Mouse (Mus musculus) hematopoietic stem cell, adult 5-6 weeks (primary cell): ENCODE measurements at regions not wholly inside any gene's neighbourhood (a gene's known extent, or its start where the extent isn't known, plus 50 kb on each side); places are given as distances from the start of the nearest gene placed in this dataset.
"Not testable (repeated sequence)": the region's sequence is repeated elsewhere in the genome, so short reads cannot be mapped to it uniquely, and the experiment has no call there.

Experiments used
- ATAC-seq, 2 experiments: fragments of 125-278 bp in 1 of 2; replicated peaks in 1 of 2; 2 replicates each; pipeline ENCODE4 v1.8.0; 2016 to 2017; ENCODE audit warnings: inconsistent platforms in 2 of 2, mild to moderate bottlenecking in 2 of 2, moderate number of reproducible peaks in 2 of 2, low read depth in 1 of 2, moderate TSS enrichment in 1 of 2; ENCODE audit not compliant: low FRiP score in 2 of 2, poor library complexity in 2 of 2, severe bottlenecking in 2 of 2, insufficient read depth in 1 of 2, low TSS enrichment in 1 of 2

GRCm38 (mm10) chr6:18566934-18567333 lies 52.3 kb upstream of the Cttnbp2 start:
- not testable (repeated sequence) for ATAC-seq

- no peak for ATAC-seq
Measured at GRCm38 (mm10) chr6:18569221-18569620, 54.6 kb upstream of the Cttnbp2 start.

GRCm38 (mm10) chr6:18578501-18578900 lies 63.9 kb upstream of the Cttnbp2 start:
- no peak for ATAC-seq

GRCm38 (mm10) chr6:18589436-18589835 lies 74.8 kb upstream of the Cttnbp2 start:
- no peak for ATAC-seq

GRCm38 (mm10) chr6:18596680-18597079 lies 82.0 kb upstream of the Cttnbp2 start:
- no peak for ATAC-seq

- ATAC-seq = no peak
Measured at GRCm38 (mm10) chr6:18599626-18600025, 85.0 kb upstream of the Cttnbp2 start.

GRCm38 (mm10) chr6:18601926-18602325 lies 87.3 kb upstream of the Cttnbp2 start:
- no peak for ATAC-seq

GRCm38 (mm10) chr6:18621372-18622262 lies 107.0 kb upstream of the Cttnbp2 start:
- no peak for ATAC-seq

- no peak for ATAC-seq
Measured at GRCm38 (mm10) chr6:18628591-18628990, 113.9 kb upstream of the Cttnbp2 start.

GRCm38 (mm10) chr6:18633540-18634200 lies 119.0 kb upstream of the Cttnbp2 start:
- no peak for ATAC-seq

- no peak for ATAC-seq
Measured at GRCm38 (mm10) chr6:18639712-18640383, 125.2 kb upstream of the Cttnbp2 start.

GRCm38 (mm10) chr6:18648898-18649591 lies 134.4 kb upstream of the Cttnbp2 start:
- ATAC-seq = no peak

GRCm38 (mm10) chr6:18651319-18651718 lies 136.7 kb upstream of the Cttnbp2 start:
- no peak for ATAC-seq

GRCm38 (mm10) chr6:18652006-18652601 lies 137.5 kb upstream of the Cttnbp2 start:
- no peak for ATAC-seq

GRCm38 (mm10) chr6:18654275-18654674 lies 139.6 kb upstream of the Cttnbp2 start:
- ATAC-seq = no peak

GRCm38 (mm10) chr6:18656202-18656601 lies 141.6 kb upstream of the Cttnbp2 start:
- ATAC-seq = no peak

GRCm38 (mm10) chr6:18656772-18657401 lies 142.2 kb upstream of the Cttnbp2 start:
- no peak for ATAC-seq
